Mouse (Mus musculus) forebrain, postnatal 0 days (tissue): ENCODE results near the gene S100a1. TPM values are rescaled to one million over a fixed set of nuclear protein-coding genes. Genes with fewer than 3 reads are reported as not detected.

Source experiments
- ATAC-seq: fragments of 200-750 bp; cut with Nextera tagmentation; 2 replicates; pipeline ENCODE4 v1.8.0; 2017; ENCODE audit warnings: mild to moderate bottlenecking, moderate library complexity
- DNase-seq: peaks from one replicate; pipeline ENCODE4 v3.0.0-alpha.2; 2015
- H3K27ac ChIP-seq: fragments of 300-500 bp; sonication (generic); 2 replicates; pipeline ENCODE4 v1.5.1; 2014; ENCODE audit warnings: low read depth, mild to moderate bottlenecking, antibody characterized with exemption, low read length, moderate library complexity, mixed read lengths
- H3K27me3 ChIP-seq: fragments of 300-500 bp; sonication (generic); 2 replicates; pipeline ENCODE4 v1.6.1; 2014; ENCODE audit warnings: mild to moderate bottlenecking, low read length, mixed read lengths; ENCODE audit not compliant: insufficient read depth
- H3K36me3 ChIP-seq: fragments of 300-500 bp; sonication (generic); 2 replicates; pipeline ENCODE4 v1.6.1; 2014; ENCODE audit warnings: mild to moderate bottlenecking, moderate library complexity; ENCODE audit not compliant: insufficient read depth
- H3K4me1 ChIP-seq: fragments of 300-500 bp; sonication (generic); 2 replicates; pipeline ENCODE4 v1.6.1; 2014; ENCODE audit warnings: antibody characterized with exemption; ENCODE audit not compliant: insufficient read depth
- H3K4me2 ChIP-seq: fragments of 300-500 bp; sonication (generic); 2 replicates; pipeline ENCODE4 v1.6.1; 2014; ENCODE audit warnings: low read depth, mild to moderate bottlenecking, moderate library complexity
- H3K4me3 ChIP-seq: fragments of 300-500 bp; sonication (generic); 2 replicates; pipeline ENCODE4 v1.5.1; 2014; ENCODE audit warnings: low read depth, low read length, mixed read lengths
- H3K9ac ChIP-seq: fragments of 300-500 bp; sonication (generic); 2 replicates; pipeline ENCODE4 v1.6.1; 2014; ENCODE audit warnings: mild to moderate bottlenecking
- H3K9me3 ChIP-seq: fragments of 300-500 bp; sonication (generic); 2 replicates; pipeline ENCODE4 v1.6.1; 2016; ENCODE audit warnings: low read length
- CTCF ChIP-seq: sonication (generic); IDR thresholded peaks from 2 replicates; pipeline ENCODE4 v1.5.1; 2016; ENCODE audit warnings: antibody characterized with exemption, control low read depth, low read depth
- WGBS: fragments of 180-500 bp; shearing (Covaris S2); extraction: QIAGEN DNeasy Blood & Tissue Kit; methylation state at CpG from one replicate; pipeline ENCODE4 v1.1.7; 2014; 5-methylcytosine and 5-hydroxymethylcytosine counted together
- polyA plus RNA-seq: library from polyadenylated mRNA; unstranded; fragments of >200 nt; fragmentation: Nextera tagmentation; extraction: Ambion mirVana; gene quantifications from 2 replicates; pipeline ENCODE4 v1.2.1, GENCODE M21; 2015
- total RNA-seq: library from RNA; depleted of rRNA; stranded (reverse); fragments of >200 nt; gene quantifications from 2 replicates; pipeline ENCODE4 v1.2.3, GENCODE M21; 2014; rRNA removed

The S100a1 gene
- total and polyA plus RNA-seq, 2 experiments from 2014 or later, result 16.1 to 47.0 TPM

GRCm38 (mm10) chr3:90465081-90465685 lies 49.0 kb downstream of the S100a1 start:
- ATAC-seq, result peak; percentile 45
- H3K9ac ChIP-seq, result peak overlapping the region; percentile 48
- peak overlapping the region; percentile 97 for H3K4me2 ChIP-seq
- peak overlapping the region; percentile 48 for H3K4me3 ChIP-seq
- H3K4me1 ChIP-seq, result no peaks in the 10 kb centered on the region
- WGBS, result 1% methylated on average over 75 of the region's 75 CpGs
- no peak overlapping the region for H3K27ac ChIP-seq
- DNase-seq, result peak; percentile 13
- no peaks in the 10 kb centered on the region for H3K9me3 ChIP-seq
- peaks cover 28% of the 10 kb centered on the region for H3K27me3 ChIP-seq
- no peak for TF ChIP-seq CTCF
- no peaks in the 10 kb centered on the region for H3K36me3 ChIP-seq

- peak; percentile 23; the same call in 1 of the 2 replicates for ATAC-seq
- peaks cover 28% of the 10 kb centered on the region for H3K27me3 ChIP-seq
- H3K27ac ChIP-seq, result no peak overlapping the region
- no peak for TF ChIP-seq CTCF
- DNase-seq, result no peak
- peak overlapping the region; percentile 97 for H3K4me2 ChIP-seq
- no peaks in the 10 kb centered on the region for H3K9me3 ChIP-seq
- no peaks in the 10 kb centered on the region for H3K36me3 ChIP-seq
- peak overlapping the region; percentile 48 for H3K4me3 ChIP-seq
- peak overlapping the region; percentile 48; the same call in 1 of the 2 replicates for H3K9ac ChIP-seq
- H3K4me1 ChIP-seq, result no peaks in the 10 kb centered on the region
- WGBS, result 11% methylated on average over 37 of the region's 37 CpGs
These were observed 49.6 kb downstream of the S100a1 start for GRCm38 (mm10) chr3:90464552-90465080.

GRCm38 (mm10) chr3:90462579-90462978 lies 51.6 kb downstream of the S100a1 start:
- H3K4me1 ChIP-seq, result no peaks in the 10 kb centered on the region
- H3K4me2 ChIP-seq, result no peak overlapping the region
- no peak for ATAC-seq
- WGBS, result 31% methylated on average over 7 of the region's 7 CpGs
- no peaks in the 10 kb centered on the region for H3K9me3 ChIP-seq
- no peak for DNase-seq
- H3K27me3 ChIP-seq, result peaks cover 28% of the 10 kb centered on the region
- H3K9ac ChIP-seq, result no peak overlapping the region
- no peaks in the 10 kb centered on the region for H3K36me3 ChIP-seq
- no peak for TF ChIP-seq CTCF
- H3K27ac ChIP-seq, result no peak overlapping the region
- no peak overlapping the region for H3K4me3 ChIP-seq

- Histone ChIP-seq H3K9ac (no peak overlapping the region), H3K27me3 (peaks cover 28% of the 10 kb centered on the region), H3K9me3 (no peaks in the 10 kb centered on the region), H3K4me1 (no peaks in the 10 kb centered on the region), H3K4me3 (no peak overlapping the region), H3K27ac (no peak overlapping the region), H3K36me3 (no peaks in the 10 kb centered on the region), H3K4me2 (no peak overlapping the region)
- 92% methylated on average over 3 of the region's 3 CpGs for WGBS
- no peak for DNase-seq
- ATAC-seq, result no peak
- TF ChIP-seq CTCF, result no peak
These were observed 52.3 kb downstream of the S100a1 start for GRCm38 (mm10) chr3:90461935-90462334.

Other genes with a start within 250 kb of the S100a1 start
- gene Dennd4b, start 249.2 kb downstream of the S100a1 start, total RNA-seq, result 20.1 and 29.8 TPM in 2 replicates
- 4.4 and 5.1 TPM in 2 replicates for gene Dennd4b, start 249.2 kb downstream of the S100a1 start, polyA plus RNA-seq
- gene Gatad2b, start 221.2 kb downstream of the S100a1 start, total RNA-seq, result 29.5 and 34.1 TPM in 2 replicates
- gene Gatad2b, start 221.2 kb downstream of the S100a1 start, polyA plus RNA-seq, result 6.9 and 12.6 TPM in 2 replicates
- 47.4 and 50.8 TPM in 2 replicates for gene Slc27a3, start 124.5 kb downstream of the S100a1 start, total RNA-seq
- gene Slc27a3, start 124.5 kb downstream of the S100a1 start, polyA plus RNA-seq, result 23.7 and 25.0 TPM in 2 replicates
- 49.7 and 51.5 TPM in 2 replicates for gene Ints3, start 80.8 kb downstream of the S100a1 start, total RNA-seq
- gene Ints3, start 80.8 kb downstream of the S100a1 start, polyA plus RNA-seq, result 16.0 and 20.6 TPM in 2 replicates
- gene Npr1, start 48.5 kb downstream of the S100a1 start, total RNA-seq, result 2.7 and 6.9 TPM in 2 replicates
- 1.7 and 2.1 TPM in 2 replicates for gene Npr1, start 48.5 kb downstream of the S100a1 start, polyA plus RNA-seq
- gene Ilf2, start 38.3 kb downstream of the S100a1 start, total RNA-seq, result 199 and 239 TPM in 2 replicates
- gene Ilf2, start 38.3 kb downstream of the S100a1 start, polyA plus RNA-seq, result 170 and 191 TPM in 2 replicates
- gene Snapin, start 23.4 kb downstream of the S100a1 start, total RNA-seq, result 41.4 and 48.2 TPM in 2 replicates
- 79.1 and 80.4 TPM in 2 replicates for gene Snapin, start 23.4 kb downstream of the S100a1 start, polyA plus RNA-seq
- gene Chtop, start 4.9 kb downstream of the S100a1 start, total RNA-seq, result 272 and 302 TPM in 2 replicates
- 179 and 186 TPM in 2 replicates for gene Chtop, start 4.9 kb downstream of the S100a1 start, polyA plus RNA-seq
- 8.4 and 11.2 TPM in 2 replicates for gene S100a13, start within 50 bp of the S100a1 start, total RNA-seq
- 16.1 and 20.5 TPM in 2 replicates for gene S100a13, start within 50 bp of the S100a1 start, polyA plus RNA-seq
- gene S100a14, start 12.5 kb upstream of the S100a1 start, total RNA-seq, result 0.08 TPM in 1 of 2 replicates, not detected in the other
- not detected in 2 replicates for gene S100a14, start 12.5 kb upstream of the S100a1 start, polyA plus RNA-seq
- gene S100a16, start 22.9 kb upstream of the S100a1 start, total RNA-seq, result 39.4 and 48.7 TPM in 2 replicates
- 74.4 and 78.6 TPM in 2 replicates for gene S100a16, start 22.9 kb upstream of the S100a1 start, polyA plus RNA-seq
- 0.10 and 0.23 TPM in 2 replicates for gene S100a3, start 46.2 kb upstream of the S100a1 start, total RNA-seq
- gene S100a3, start 46.2 kb upstream of the S100a1 start, polyA plus RNA-seq, result 0.51 and 0.52 TPM in 2 replicates
- gene S100a2, start 75.9 kb upstream of the S100a1 start, total RNA-seq, result not detected in 2 replicates
- gene S100a2, start 75.9 kb upstream of the S100a1 start, polyA plus RNA-seq, result not detected in 2 replicates
- gene Gm42674, start 87.5 kb upstream of the S100a1 start, total RNA-seq, result not detected in 2 replicates
- not detected in 2 replicates for gene Gm42674, start 87.5 kb upstream of the S100a1 start, polyA plus RNA-seq
- gene S100a4, start 89.4 kb upstream of the S100a1 start, total RNA-seq, result 2.8 and 5.9 TPM in 2 replicates
- gene S100a4, start 89.4 kb upstream of the S100a1 start, polyA plus RNA-seq, result 2.1 and 2.4 TPM in 2 replicates
- gene S100a5, start 94.1 kb upstream of the S100a1 start, total RNA-seq, result not detected in 2 replicates
- 0.79 TPM in 1 of 2 replicates, not detected in the other for gene S100a5, start 94.1 kb upstream of the S100a1 start, polyA plus RNA-seq
- 17.9 and 18.1 TPM in 2 replicates for gene S100a6, start 98.5 kb upstream of the S100a1 start, total RNA-seq
- gene S100a6, start 98.5 kb upstream of the S100a1 start, polyA plus RNA-seq, result 34.9 and 40.7 TPM in 2 replicates
- gene S100a7a, start 139.6 kb upstream of the S100a1 start, total RNA-seq, result 0.19 and 0.23 TPM in 2 replicates
- not detected in 2 replicates for gene S100a7a, start 139.6 kb upstream of the S100a1 start, polyA plus RNA-seq
- gene S100a8, start 154.6 kb upstream of the S100a1 start, total RNA-seq, result 6.7 and 15.1 TPM in 2 replicates
- 4.3 and 13.9 TPM in 2 replicates for gene S100a8, start 154.6 kb upstream of the S100a1 start, polyA plus RNA-seq
- 0.90 and 5.3 TPM in 2 replicates for gene S100a9, start 181.3 kb upstream of the S100a1 start, total RNA-seq
- 3.6 and 11.5 TPM in 2 replicates for gene S100a9, start 181.3 kb upstream of the S100a1 start, polyA plus RNA-seq
- not detected in 2 replicates for gene Pglyrp4, start 212.5 kb upstream of the S100a1 start, total RNA-seq
- not detected in 2 replicates for gene Pglyrp4, start 212.5 kb upstream of the S100a1 start, polyA plus RNA-seq